Mouse (Mus musculus) small intestine, adult 2 months (tissue): ENCODE data around the gene Sec14l5.

Source experiments
- CTCF ChIP-seq: fragments of 200-500 bp; IDR thresholded peaks from 2 replicates; pipeline ENCODE4 v1.5.1; 2012; ENCODE audit warnings: low read depth, mild to moderate bottlenecking, control low read depth, inconsistent platforms, low read length, moderate library complexity, mixed read lengths; ENCODE audit not compliant: insufficient replicate concordance, insufficient read length; ENCODE audit errors: extremely low read depth
- POLR2A ChIP-seq: fragments of 200-500 bp; IDR thresholded peaks from 2 replicates; pipeline ENCODE4 v1.6.1; 2012; ENCODE audit warnings: low read depth, mild to moderate bottlenecking, control low read depth, inconsistent platforms, low read length, moderate library complexity

- TF ChIP-seq CTCF, result no peak
- no peak for TF ChIP-seq POLR2A
Measured at GRCm38 (mm10) chr16:5183310-5183975, 36.5 kb downstream of the Sec14l5 start.
